Mouse (Mus musculus): ENCODE measurements around the gene Cdhr1. TPM values are rescaled to one million over a fixed set of nuclear protein-coding genes. Genes with fewer than 3 reads are reported as not detected.
"Not testable (repeated sequence)": the region's sequence is repeated elsewhere in the genome, so short reads cannot be mapped to it uniquely, and the experiment has no call there.

Gene Cdhr1
- 1.6 and 1.7 TPM in 2 replicates for polyA plus RNA-seq (2015; fragmentation: Nextera tagmentation; extraction: Ambion mirVana)

DNA sequence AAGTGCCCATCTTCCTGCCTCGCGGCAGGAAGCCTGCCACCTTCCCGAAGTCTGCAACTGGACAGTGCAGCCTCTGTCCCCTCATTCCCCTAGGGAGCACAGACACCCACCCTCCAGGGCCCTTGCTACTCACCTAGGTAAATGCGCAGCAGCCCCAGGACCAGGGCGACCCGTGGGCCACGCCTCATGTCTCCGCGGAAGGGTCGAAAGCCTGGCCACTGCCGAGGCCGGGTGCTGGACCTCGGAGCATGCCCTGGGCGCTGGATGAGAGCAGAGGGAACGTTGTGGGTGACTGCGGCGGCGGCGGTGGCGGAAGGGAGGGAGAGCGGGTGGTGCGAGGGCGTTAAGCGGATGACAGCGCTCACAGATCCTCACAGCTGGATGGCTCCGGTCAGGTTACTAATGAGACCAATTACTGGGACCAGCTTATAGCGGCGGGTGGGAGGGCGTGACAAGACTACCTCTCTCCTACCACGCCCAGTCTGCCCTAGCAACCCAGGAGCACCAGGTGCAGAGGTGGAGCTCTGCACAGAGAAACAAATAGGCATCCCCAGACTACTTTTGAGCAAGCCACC lies at the start of gene Cdhr1:
Gene Cdhr1, minus strand, starts transcription at position 392 of the 575 bp plus-strand sequence.
- no peak within 1 kb of the TSS for H3K9ac ChIP-seq (ENCODE audit: low read depth, low read length)
- H3K27ac ChIP-seq, result no peak within 1 kb of the TSS
- H3K4me2 ChIP-seq (ENCODE audit: low read length), result peak within 1 kb of the TSS; percentile 56
- no peak for TF ChIP-seq CTCF (IDR thresholded peaks at IDR 0.05; ENCODE audit: low read depth)
- peak within 1 kb of the TSS; percentile 14 for H3K4me3 ChIP-seq (replicated peaks; ENCODE audit: low read depth, low read length)
- no peaks in the 10 kb centered on the region for H3K9me3 ChIP-seq (replicated peaks; ENCODE audit: low read length)
- no peaks in the 10 kb centered on the region; the same call in 1 of the 2 replicates for H3K4me1 ChIP-seq (replicated peaks; ENCODE audit: insufficient read depth, low read length)
- DNase-seq (ENCODE audit: low spot score) (peak; percentile 68), ATAC-seq (replicated peaks; ENCODE audit: low FRiP score, low read depth) (peak; percentile 86)
- H3K36me3 ChIP-seq (ENCODE audit: insufficient read depth, low read length), result no peaks in the 10 kb centered on the region
- WGBS, result under 1% methylated on average over 30 of the region's 30 CpGs
- H3K27me3 ChIP-seq (ENCODE audit: insufficient read depth, low read length), result 0 out of 2 replicates have a peak, but pooled peaks cover 9% of the 10 kb centered on the region

DNA sequence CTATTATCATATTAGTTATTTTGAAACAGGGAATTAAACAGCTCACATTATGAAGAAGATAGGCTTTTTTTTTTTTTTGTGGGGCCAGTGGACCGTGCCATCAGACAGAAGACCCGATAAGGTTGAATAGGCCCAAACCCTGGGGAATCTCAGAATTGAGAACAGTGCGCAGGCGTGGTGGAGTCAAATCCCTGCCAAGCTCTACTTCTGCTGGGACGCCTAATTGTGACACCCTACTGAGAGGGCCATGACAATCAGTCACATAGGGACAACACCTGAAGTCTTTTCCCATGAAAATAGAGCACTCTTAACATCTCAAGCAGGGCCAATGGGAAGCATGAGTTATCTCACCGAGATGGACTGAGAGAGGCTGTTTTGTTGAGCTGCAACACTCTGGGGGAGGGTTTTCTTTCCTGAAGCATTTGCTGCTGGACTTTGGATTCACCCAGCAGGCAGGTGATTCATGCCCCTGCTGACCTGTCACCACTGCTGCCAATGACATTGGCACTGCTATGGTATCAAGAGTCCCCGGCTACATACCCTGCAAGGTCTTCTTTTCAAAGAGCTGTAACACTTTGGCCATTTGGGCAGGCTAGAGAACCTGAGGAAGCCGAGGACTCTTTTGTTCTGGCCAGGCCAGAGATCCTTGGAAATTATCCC lies 41.0 kb upstream of the Cdhr1 start:
- H3K4me3 ChIP-seq (replicated peaks; ENCODE audit: low read depth, low read length), result no peak overlapping the region
- TF ChIP-seq CTCF (IDR thresholded peaks at IDR 0.05; ENCODE audit: low read depth), result no peak
- no peaks in the 10 kb centered on the region for H3K36me3 ChIP-seq (ENCODE audit: insufficient read depth, low read length)
- H3K4me2 ChIP-seq (ENCODE audit: low read length), result no peak overlapping the region
- WGBS, result 64% methylated on average over 8 of the region's 8 CpGs
- no peak overlapping the region for H3K27ac ChIP-seq
- ATAC-seq (replicated peaks; ENCODE audit: low FRiP score, low read depth) (no peak), DNase-seq (ENCODE audit: low spot score) (no peak)
- H3K9ac ChIP-seq (ENCODE audit: low read depth, low read length), result no peak overlapping the region
- H3K4me1 ChIP-seq (replicated peaks; ENCODE audit: insufficient read depth, low read length), result no peaks in the 10 kb centered on the region
- H3K27me3 ChIP-seq (ENCODE audit: insufficient read depth, low read length), result no peaks in the 10 kb centered on the region
- no peaks in the 10 kb centered on the region for H3K9me3 ChIP-seq (replicated peaks; ENCODE audit: low read length)

- not testable (repeated sequence) for H3K9ac ChIP-seq (ENCODE audit: low read depth, low read length); H3K4me2 ChIP-seq (ENCODE audit: low read length); H3K9me3 ChIP-seq (replicated peaks; ENCODE audit: low read length); H3K27me3 ChIP-seq (ENCODE audit: insufficient read depth, low read length); H3K36me3 ChIP-seq (ENCODE audit: insufficient read depth, low read length); ATAC-seq (replicated peaks; ENCODE audit: low FRiP score, low read depth); DNase-seq (ENCODE audit: low spot score); H3K4me3 ChIP-seq (replicated peaks; ENCODE audit: low read depth, low read length); H3K27ac ChIP-seq; H3K4me1 ChIP-seq (replicated peaks; ENCODE audit: insufficient read depth, low read length)
- 72% methylated on average over 2 of the region's 3 CpGs for WGBS
- TF ChIP-seq CTCF (IDR thresholded peaks at IDR 0.05; ENCODE audit: low read depth), result peak; percentile 14; the same call in 1 of the 2 replicates
Measured at GRCm38 (mm10) chr14:37137596-37137995, 39.4 kb upstream of the Cdhr1 start.

GRCm38 (mm10) chr14:37136110-37136509 lies 38.0 kb upstream of the Cdhr1 start:
- WGBS, result 83% methylated on average over 4 of the region's 4 CpGs
- no peaks in the 10 kb centered on the region for H3K9me3 ChIP-seq (replicated peaks; ENCODE audit: low read length)
- H3K4me1 ChIP-seq (replicated peaks; ENCODE audit: insufficient read depth, low read length), result no peaks in the 10 kb centered on the region
- no peak overlapping the region for H3K4me2 ChIP-seq (ENCODE audit: low read length)
- 0 out of 2 replicates have a peak, but pooled peaks cover 7% of the 10 kb centered on the region for H3K36me3 ChIP-seq (ENCODE audit: insufficient read depth, low read length)
- no peak for TF ChIP-seq CTCF (IDR thresholded peaks at IDR 0.05; ENCODE audit: low read depth)
- no peak for ATAC-seq (replicated peaks; ENCODE audit: low FRiP score, low read depth)
- H3K27ac ChIP-seq, result no peak overlapping the region
- H3K27me3 ChIP-seq (ENCODE audit: insufficient read depth, low read length), result no peaks in the 10 kb centered on the region
- H3K9ac ChIP-seq (ENCODE audit: low read depth, low read length), result no peak overlapping the region
- H3K4me3 ChIP-seq (replicated peaks; ENCODE audit: low read depth, low read length), result no peak overlapping the region
- DNase-seq (ENCODE audit: low spot score), result no peak

- Histone ChIP-seq H3K36me3 (ENCODE audit: insufficient read depth, low read length) (0 out of 2 replicates have a peak, but pooled peaks cover 10% of the 10 kb centered on the region), H3K9me3 (replicated peaks; ENCODE audit: low read length) (no peaks in the 10 kb centered on the region), H3K4me1 (replicated peaks; ENCODE audit: insufficient read depth, low read length) (no peaks in the 10 kb centered on the region), H3K27ac (peak overlapping the region; percentile 70), H3K4me3 (replicated peaks; ENCODE audit: low read depth, low read length) (peak overlapping the region; percentile 87), H3K27me3 (ENCODE audit: insufficient read depth, low read length) (no peaks in the 10 kb centered on the region), H3K9ac (ENCODE audit: low read depth, low read length) (peak overlapping the region; percentile 59), H3K4me2 (ENCODE audit: low read length) (peak overlapping the region; percentile 53)
- peak; percentile 6 for DNase-seq (ENCODE audit: low spot score)
- 3% methylated on average over 10 of the region's 10 CpGs for WGBS
- no peak for ATAC-seq (replicated peaks; ENCODE audit: low FRiP score, low read depth)
- no peak for TF ChIP-seq CTCF (IDR thresholded peaks at IDR 0.05; ENCODE audit: low read depth)
Measured at GRCm38 (mm10) chr14:37135671-37136070, 37.5 kb upstream of the Cdhr1 start.

DNA sequence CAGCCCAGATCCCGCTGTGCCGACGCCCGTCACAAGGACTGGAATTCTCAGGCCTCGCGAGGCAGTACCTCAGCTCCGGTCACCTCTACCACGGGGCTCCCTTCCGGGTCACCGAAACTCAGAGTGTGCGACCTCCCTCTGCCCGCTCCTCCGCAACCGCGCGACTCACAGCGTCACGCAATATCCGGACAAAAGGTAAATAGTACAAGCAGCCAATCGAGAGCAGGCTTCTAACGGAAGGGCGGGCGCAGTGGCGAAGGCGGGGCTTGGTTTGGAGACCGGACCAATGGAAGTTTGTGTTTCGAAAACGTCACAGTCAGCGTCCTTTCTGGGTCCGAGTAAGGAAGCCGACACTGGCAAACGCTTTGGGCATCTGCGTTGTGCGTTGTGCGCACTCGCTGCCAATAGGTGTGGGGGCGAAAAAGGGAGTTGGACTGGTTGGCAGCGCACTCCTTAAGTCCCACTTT lies 37.0 kb upstream of the Cdhr1 start, which contains the start of gene Ghitm:
Gene Ghitm, minus strand, starts transcription at position 146 of the 467 bp plus-strand sequence.
- Histone ChIP-seq H3K27me3 (ENCODE audit: insufficient read depth, low read length) (no peaks in the 10 kb centered on the region), H3K27ac (peak within 1 kb of the TSS; percentile 95), H3K4me1 (replicated peaks; ENCODE audit: insufficient read depth, low read length) (no peaks in the 10 kb centered on the region), H3K4me3 (replicated peaks; ENCODE audit: low read depth, low read length) (peak within 1 kb of the TSS; percentile 87), H3K9ac (ENCODE audit: low read depth, low read length) (peak within 1 kb of the TSS; percentile 96), H3K4me2 (ENCODE audit: low read length) (peak within 1 kb of the TSS; percentile 62), H3K36me3 (ENCODE audit: insufficient read depth, low read length) (peaks cover 14% of the 10 kb centered on the region; the same call in 1 of the 2 replicates), H3K9me3 (replicated peaks; ENCODE audit: low read length) (no peaks in the 10 kb centered on the region)
- under 1% methylated on average over 38 of the region's 38 CpGs for WGBS
- DNase-seq (ENCODE audit: low spot score), result peak; percentile 99
- TF ChIP-seq CTCF (IDR thresholded peaks at IDR 0.05; ENCODE audit: low read depth), result no peak
- peak; percentile 99 for ATAC-seq (replicated peaks; ENCODE audit: low FRiP score, low read depth)

Data from kidney, postnatal 0 days (tissue).